Mouse (Mus musculus): Measurements from ENCODE around the gene Usp3.

GRCm38 (mm10) chr9:66492361-66492760 is 100.6 kb downstream of the Usp3 start:
- TF ChIP-seq POLR2A (IDR thresholded peaks at IDR 0.05; ENCODE audit: low read depth, low read length) (no peak), CTCF (conservative IDR thresholded peaks at IDR 0.05; ENCODE audit: insufficient read depth, insufficient read length, low read depth, low read length) (no peak)

Measured in kidney, adult 2 months (tissue).